Mouse (Mus musculus): ENCODE measurements around the gene Cdk5.

- TF ChIP-seq CTCF (IDR thresholded peaks at IDR 0.05; ENCODE audit: low read depth): no peak
- no peak for TF ChIP-seq EP300 (optimal IDR thresholded peaks at IDR 0.05)
Observed at GRCm38 (mm10) chr5:24444746-24445427, 21.6 kb upstream of the Cdk5 start, which contains the start of gene Fastk.

Data from stomach, postnatal 0 days (tissue).